Mouse (Mus musculus): ENCODE measurements at regions not wholly inside any gene's neighbourhood (a gene's known extent, or its start where the extent isn't known, plus 50 kb on each side); places are given as distances from the start of the nearest gene placed in this dataset.
"Not testable (repeated sequence)": the region's sequence is repeated elsewhere in the genome, so short reads cannot be mapped to it uniquely, and the experiment has no call there.

DNA sequence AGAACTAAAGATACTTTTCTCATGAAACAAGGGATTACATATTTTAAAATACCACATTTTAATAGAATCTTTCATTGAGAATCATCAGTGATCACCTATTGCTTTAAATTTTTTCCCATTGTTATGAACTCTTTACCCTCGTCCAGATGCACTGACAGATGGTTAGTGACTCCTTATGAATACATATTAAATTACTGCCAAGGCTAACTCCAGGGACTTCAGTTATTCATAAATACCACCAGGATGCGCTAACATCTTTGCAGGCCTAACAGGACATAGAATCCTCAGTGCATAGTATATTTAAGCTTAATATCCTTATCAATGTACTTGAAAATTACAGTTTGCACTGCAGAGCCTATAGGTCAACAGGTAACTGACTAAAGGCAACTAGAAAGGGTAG, 1362.5 kb upstream of the Tmeff2 start:
- DNase-seq (ENCODE audit: low spot score) = peak; percentile 1

DNA sequence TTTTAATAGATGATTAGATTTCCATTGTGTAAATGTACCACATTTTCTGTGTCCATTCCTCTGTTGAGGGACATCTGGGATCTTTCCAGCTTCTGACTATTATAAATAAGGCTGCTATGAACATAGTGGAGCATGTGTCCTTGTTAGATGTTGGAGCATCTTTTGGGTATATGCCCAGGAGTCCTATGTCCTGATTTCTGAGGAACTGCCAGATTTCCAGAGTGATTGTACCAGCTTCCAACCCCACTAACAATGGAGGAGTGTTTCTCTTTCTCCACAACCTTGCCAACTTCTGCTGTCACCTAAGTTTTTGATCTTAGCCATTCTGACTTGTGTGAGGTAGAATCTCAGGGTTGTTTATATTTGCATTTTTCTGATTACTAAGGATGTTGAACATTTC, 1328.3 kb upstream of the Tmeff2 start:
- DNase-seq (ENCODE audit: low spot score) = not testable (repeated sequence)

DNA sequence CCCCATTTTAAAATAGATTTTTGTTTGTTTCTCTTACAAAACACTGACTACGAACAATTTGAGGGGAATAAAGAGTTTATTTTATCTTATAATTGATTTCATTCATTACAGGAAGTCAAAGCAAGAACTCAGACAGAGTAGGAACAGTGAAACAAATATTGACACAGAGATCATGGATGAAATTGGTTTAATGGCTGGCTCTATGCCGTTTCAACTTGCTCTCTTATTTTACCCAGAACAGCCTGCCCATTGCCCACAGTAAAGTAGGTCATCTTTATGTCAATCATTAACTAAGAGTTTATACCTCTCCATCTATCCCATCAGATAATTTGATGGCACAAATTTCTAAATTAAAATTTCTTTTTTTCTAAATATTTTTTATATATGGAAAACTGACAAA, 1327.9 kb upstream of the Tmeff2 start:
- no peak for DNase-seq (ENCODE audit: low spot score)

Measured in embryo, embryonic 10.5 days (tissue).